Mouse (Mus musculus) lung, adult 2 months (tissue): ENCODE data around the gene Nxph1.

Source experiments
- CTCF ChIP-seq: fragments of 200-500 bp; IDR thresholded peaks from 2 replicates; pipeline ENCODE4 v1.5.1; 2011; ENCODE audit warnings: mild to moderate bottlenecking, low read length, control low read depth; ENCODE audit not compliant: insufficient read depth
- POLR2A ChIP-seq: fragments of 200-500 bp; IDR thresholded peaks from 2 replicates; pipeline ENCODE4 v1.6.1; 2011; ENCODE audit warnings: low read depth, mild to moderate bottlenecking, control low read depth, low read length, borderline replicate concordance; ENCODE audit errors: extremely low read depth

DNA sequence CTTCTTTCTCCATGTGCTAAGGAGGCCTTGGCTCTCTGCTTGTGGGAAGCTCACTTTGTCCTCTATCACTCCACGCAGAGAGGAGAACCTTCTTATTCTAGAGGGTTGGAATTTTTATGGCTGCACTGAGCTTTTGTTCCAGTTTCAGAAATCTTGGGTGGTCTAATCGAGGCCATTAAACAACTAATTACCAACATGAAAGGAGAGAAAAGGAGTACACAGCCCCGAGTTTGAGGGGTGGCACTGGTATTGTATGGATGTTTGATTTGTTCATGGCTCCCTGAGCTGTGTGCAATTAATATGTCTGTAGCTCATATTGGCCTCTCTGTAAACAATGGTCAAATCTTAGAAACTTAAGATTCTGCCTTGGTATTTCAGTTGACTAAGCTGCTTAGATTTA lies 54.5 kb downstream of the Nxph1 start:
- no peak for TF ChIP-seq CTCF
- no peak for TF ChIP-seq POLR2A
